Mouse (Mus musculus) hindbrain, embryonic 14.5 days (tissue): ENCODE data around the gene Nceh1. TPM values are rescaled to one million over a fixed set of nuclear protein-coding genes. Genes with fewer than 3 reads are reported as not detected.
A peak's percentile ranks its signal among the peaks of the same experiment; 100 is the strongest.

ENCODE experiments used
- ATAC-seq: fragments of 200-750 bp; cut with Nextera tagmentation; 2 replicates; pipeline ENCODE4 v1.8.0; 2017; ENCODE audit warnings: moderate number of reproducible peaks, mild to moderate bottlenecking, moderate TSS enrichment, moderate library complexity; ENCODE audit not compliant: low FRiP score
- DNase-seq: peaks from one replicate; pipeline ENCODE4 v3.0.0-alpha.2; 2015; ENCODE audit warnings: low spot score
- H3K27ac ChIP-seq: fragments of 300-500 bp; sonication (generic); 2 replicates; pipeline ENCODE4 v1.5.1; 2014; ENCODE audit warnings: mild to moderate bottlenecking, moderate library complexity
- H3K27me3 ChIP-seq: fragments of 300-500 bp; sonication (generic); 2 replicates; pipeline ENCODE4 v1.6.1; 2014; ENCODE audit warnings: mild to moderate bottlenecking, low read length, mixed read lengths; ENCODE audit not compliant: control insufficient read depth, insufficient read depth
- H3K36me3 ChIP-seq: fragments of 300-500 bp; sonication (generic); replicated peaks from 2 replicates; pipeline ENCODE4 v1.6.1; 2014; ENCODE audit not compliant: control insufficient read depth, insufficient read depth
- H3K4me1 ChIP-seq: fragments of 300-500 bp; sonication (generic); replicated peaks from 2 replicates; pipeline ENCODE4 v1.6.1; 2014; ENCODE audit warnings: antibody characterized with exemption, low read length, mixed read lengths; ENCODE audit not compliant: control insufficient read depth, insufficient read depth
- H3K4me2 ChIP-seq: fragments of 300-500 bp; sonication (generic); replicated peaks from 2 replicates; pipeline ENCODE4 v1.6.1; 2014; ENCODE audit warnings: mild to moderate bottlenecking, moderate library complexity
- H3K4me3 ChIP-seq: fragments of 300-500 bp; sonication (generic); replicated peaks from 2 replicates; pipeline ENCODE4 v1.5.1; 2014; ENCODE audit warnings: mild to moderate bottlenecking, low read length
- H3K9ac ChIP-seq: fragments of 300-500 bp; sonication (generic); 2 replicates; pipeline ENCODE4 v1.6.1; 2014
- H3K9me3 ChIP-seq: fragments of 300-500 bp; sonication (generic); 2 replicates; pipeline ENCODE4 v1.6.1; 2016; ENCODE audit warnings: low read length; ENCODE audit not compliant: control insufficient read depth
- WGBS: fragments of 180-500 bp; shearing (Covaris S2); extraction: QIAGEN DNeasy Blood & Tissue Kit; methylation state at CpG from one replicate; pipeline ENCODE4 v1.1.7; 2014; 5-methylcytosine and 5-hydroxymethylcytosine counted together
- polyA plus RNA-seq: library from polyadenylated mRNA; unstranded; fragments of >200 nt; fragmentation: Nextera tagmentation; extraction: Ambion mirVana; gene quantifications from 2 replicates; pipeline ENCODE4 v1.2.1, GENCODE M21; 2014

Nceh1 gene
- polyA plus RNA-seq, 1 experiment from 2014 or later = 11.5 TPM

DNA sequence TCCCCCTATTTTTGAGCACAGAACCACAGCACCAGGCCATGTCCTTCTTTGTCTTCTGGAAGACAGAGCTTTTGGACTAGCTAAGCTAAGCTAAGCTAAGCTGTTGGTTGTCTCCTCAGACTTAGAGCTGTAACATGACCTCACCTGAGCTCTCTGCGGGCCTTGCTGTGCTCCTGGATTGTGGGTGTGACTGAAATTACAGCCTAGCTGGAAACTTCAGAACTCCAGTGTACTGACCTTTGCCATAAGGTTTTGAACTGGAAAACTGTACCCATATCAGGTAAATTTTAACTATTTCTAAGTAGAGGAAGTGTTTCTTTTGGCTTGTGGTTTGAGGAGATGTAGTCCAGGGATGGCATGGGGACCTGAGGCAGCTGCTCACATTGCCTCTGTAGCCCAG lies 5.6 kb downstream of the Nceh1 start:
- H3K4me2 ChIP-seq = no peak overlapping the region
- H3K9ac ChIP-seq = no peak overlapping the region
- ATAC-seq (no peak), DNase-seq (no peak)
- H3K4me3 ChIP-seq = no peak overlapping the region
- H3K4me1 ChIP-seq = peaks cover 4% of the 10 kb centered on the region; the same call in 1 of the 2 replicates
- no peak overlapping the region for H3K27ac ChIP-seq
- H3K36me3 ChIP-seq = no peaks in the 10 kb centered on the region
- no peaks in the 10 kb centered on the region for H3K27me3 ChIP-seq
- 85% methylated on average over 1 of the region's 1 CpGs for WGBS
- no peaks in the 10 kb centered on the region for H3K9me3 ChIP-seq

DNA sequence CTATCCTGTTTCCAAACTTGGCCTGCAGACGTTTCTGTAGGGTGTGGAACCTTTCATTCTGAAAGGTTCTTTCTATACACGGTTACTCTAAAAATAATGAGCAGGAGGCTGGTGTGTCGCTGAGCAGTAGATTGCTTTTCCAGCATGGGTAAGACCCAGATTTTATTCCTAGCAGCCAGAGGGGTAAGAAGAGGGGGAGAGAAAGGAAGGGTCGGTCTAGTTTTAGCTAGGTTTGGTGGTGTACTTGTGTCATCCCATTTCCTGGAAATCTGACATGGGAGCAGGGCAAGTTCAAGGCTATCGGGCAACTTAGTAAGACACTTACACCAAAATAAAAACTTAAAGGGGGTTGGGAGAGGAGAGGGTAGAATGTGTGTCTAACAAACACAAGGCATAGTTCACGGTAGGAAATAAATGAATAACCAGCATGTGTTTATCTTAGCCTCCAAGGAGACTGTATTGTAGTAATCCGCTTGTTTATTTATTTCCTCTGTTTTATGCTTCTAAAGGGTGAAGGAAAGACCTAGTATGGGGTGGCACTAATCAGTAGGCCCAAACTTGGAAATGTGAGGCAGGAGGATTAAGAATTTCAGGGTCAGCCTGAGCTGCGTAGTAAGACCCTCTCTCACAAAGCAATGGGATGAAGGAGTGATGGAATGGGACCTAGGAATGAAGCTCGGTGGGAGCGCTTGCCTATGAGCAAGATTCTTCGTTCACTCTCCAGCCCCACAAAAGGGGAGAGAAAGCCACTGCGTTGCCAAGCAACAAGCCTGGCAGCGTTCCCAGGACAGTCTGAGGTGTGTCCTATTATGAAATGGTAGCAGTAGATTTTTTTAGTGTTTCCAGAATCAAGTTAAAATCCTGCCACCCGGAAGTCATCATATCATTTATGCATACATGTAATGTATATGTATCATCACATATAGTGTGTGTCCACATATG lies 6.8 kb downstream of the Nceh1 start:
- ATAC-seq (no peak), DNase-seq (peak; percentile 65)
- no peak overlapping the region for H3K4me2 ChIP-seq
- no peaks in the 10 kb centered on the region for H3K36me3 ChIP-seq
- H3K27ac ChIP-seq = no peak overlapping the region
- no peak overlapping the region for H3K9ac ChIP-seq
- WGBS = 58% methylated on average over 14 of the region's 14 CpGs
- H3K4me3 ChIP-seq = no peak overlapping the region
- no peaks in the 10 kb centered on the region for H3K27me3 ChIP-seq
- H3K9me3 ChIP-seq = no peaks in the 10 kb centered on the region
- H3K4me1 ChIP-seq = peaks cover 4% of the 10 kb centered on the region; the same call in 1 of the 2 replicates

DNA sequence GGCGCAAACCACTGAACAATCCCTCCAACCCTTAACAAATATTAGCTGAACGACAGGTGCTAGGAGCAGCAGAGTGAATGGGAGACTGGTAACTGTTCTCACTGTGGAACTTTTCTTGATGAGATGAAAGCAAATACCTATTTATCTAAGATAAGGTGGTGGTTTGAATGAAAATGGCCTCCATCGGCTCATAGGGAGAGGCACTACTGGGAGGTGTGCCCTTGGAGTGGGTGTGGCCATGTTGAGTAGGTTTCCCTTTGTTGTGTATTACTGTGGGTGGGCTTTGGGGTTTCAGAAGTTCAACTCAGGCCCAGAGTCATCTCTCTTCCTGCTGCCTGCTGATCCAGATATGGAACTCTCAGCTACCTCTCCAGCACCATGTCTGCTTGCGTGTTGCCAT lies 8.1 kb downstream of the Nceh1 start:
- H3K4me1 ChIP-seq = peaks cover 4% of the 10 kb centered on the region; the same call in 1 of the 2 replicates
- 98% methylated on average over 4 of the region's 4 CpGs for WGBS
- H3K4me3 ChIP-seq = no peak overlapping the region
- H3K9me3 ChIP-seq = no peaks in the 10 kb centered on the region
- no peak overlapping the region for H3K27ac ChIP-seq
- H3K9ac ChIP-seq = no peak overlapping the region
- no peaks in the 10 kb centered on the region for H3K36me3 ChIP-seq
- H3K27me3 ChIP-seq = no peaks in the 10 kb centered on the region
- DNase-seq = no peak
- no peak overlapping the region for H3K4me2 ChIP-seq
- ATAC-seq = no peak

DNA sequence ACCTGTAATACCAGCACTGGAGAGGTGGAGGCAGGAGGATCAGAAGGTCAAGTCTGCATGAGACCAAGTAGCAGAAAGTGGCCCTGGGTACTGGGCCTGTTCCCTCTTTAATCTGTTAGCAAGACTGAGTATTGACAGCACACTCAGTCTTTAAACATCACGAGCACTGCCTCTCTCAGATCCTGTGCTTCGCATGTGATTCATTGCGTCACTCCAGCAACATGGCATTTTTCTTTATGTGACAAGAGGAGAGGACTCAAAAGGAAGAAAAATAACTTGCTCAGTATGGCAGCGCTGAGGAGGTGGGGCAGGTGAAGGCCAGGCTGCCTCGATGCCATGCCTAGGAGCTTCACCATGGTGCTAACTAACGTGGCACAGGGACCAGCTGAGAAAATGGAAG lies 9.1 kb downstream of the Nceh1 start:
- no peak overlapping the region for H3K27ac ChIP-seq
- H3K9me3 ChIP-seq = no peaks in the 10 kb centered on the region
- no peak for ATAC-seq
- no peaks in the 10 kb centered on the region for H3K27me3 ChIP-seq
- DNase-seq = no peak
- peaks cover 4% of the 10 kb centered on the region; the same call in 1 of the 2 replicates for H3K4me1 ChIP-seq
- H3K36me3 ChIP-seq = no peaks in the 10 kb centered on the region
- H3K4me2 ChIP-seq = no peak overlapping the region
- no peak overlapping the region for H3K9ac ChIP-seq
- WGBS = 87% methylated on average over 6 of the region's 6 CpGs
- H3K4me3 ChIP-seq = no peak overlapping the region

DNA sequence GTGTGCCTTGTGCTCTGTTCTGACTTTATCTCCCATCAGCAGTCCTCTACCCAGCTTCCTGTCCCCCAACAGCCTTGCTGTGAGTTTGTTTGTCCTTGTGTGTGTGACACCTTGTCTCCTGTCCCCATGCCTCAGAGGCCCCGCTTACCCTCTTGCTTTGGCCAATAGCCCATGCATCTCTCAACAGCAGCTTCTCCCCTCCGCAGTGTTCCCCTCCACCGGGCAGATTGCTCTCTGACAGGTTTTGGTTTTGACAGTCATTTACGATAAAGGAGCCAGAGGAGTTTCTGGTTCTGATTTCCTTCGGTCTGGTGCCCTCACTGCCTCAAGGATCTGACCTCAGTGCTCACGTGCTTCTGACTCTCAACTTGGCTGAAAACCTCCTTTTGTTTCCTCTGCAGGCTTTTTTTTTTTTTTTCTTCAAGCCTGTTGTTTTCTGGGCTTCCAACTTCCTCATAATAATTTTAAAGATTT lies 11.1 kb downstream of the Nceh1 start:
- no peak overlapping the region for H3K9ac ChIP-seq
- no peaks in the 10 kb centered on the region for H3K27me3 ChIP-seq
- H3K4me2 ChIP-seq = no peak overlapping the region
- WGBS = 59% methylated on average over 6 of the region's 6 CpGs
- no peak overlapping the region for H3K4me3 ChIP-seq
- DNase-seq (no peak), ATAC-seq (no peak)
- no peaks in the 10 kb centered on the region for H3K36me3 ChIP-seq
- H3K27ac ChIP-seq = no peak overlapping the region
- peaks cover 4% of the 10 kb centered on the region; the same call in 1 of the 2 replicates for H3K4me1 ChIP-seq
- no peaks in the 10 kb centered on the region for H3K9me3 ChIP-seq

DNA sequence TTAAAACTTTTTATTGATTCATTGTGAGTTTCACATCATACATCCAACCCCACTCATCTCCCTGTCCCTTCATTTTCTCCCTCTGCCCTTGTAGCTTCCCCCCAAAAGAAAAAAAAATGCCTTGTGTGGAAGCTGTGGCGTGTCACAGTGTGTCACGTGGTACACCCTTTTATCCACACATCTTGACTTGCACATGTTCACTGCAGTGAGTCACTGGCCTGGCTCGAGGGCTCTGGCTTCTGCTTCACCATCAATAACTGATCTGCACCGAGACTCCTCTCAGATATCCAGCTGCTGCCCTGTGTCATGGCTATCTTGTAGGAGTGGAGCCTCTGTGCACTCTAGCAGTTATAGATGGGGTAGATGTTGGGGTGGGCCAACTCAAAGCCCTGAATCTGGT lies 12.4 kb downstream of the Nceh1 start:
- no peak overlapping the region for H3K27ac ChIP-seq
- no peaks in the 10 kb centered on the region for H3K27me3 ChIP-seq
- no peaks in the 10 kb centered on the region for H3K9me3 ChIP-seq
- no peak for ATAC-seq
- no peaks in the 10 kb centered on the region for H3K36me3 ChIP-seq
- DNase-seq = no peak
- no peak overlapping the region for H3K4me3 ChIP-seq
- H3K4me2 ChIP-seq = no peak overlapping the region
- no peak overlapping the region for H3K9ac ChIP-seq
- no peaks in the 10 kb centered on the region for H3K4me1 ChIP-seq
- 89% methylated on average over 4 of the region's 4 CpGs for WGBS

DNA sequence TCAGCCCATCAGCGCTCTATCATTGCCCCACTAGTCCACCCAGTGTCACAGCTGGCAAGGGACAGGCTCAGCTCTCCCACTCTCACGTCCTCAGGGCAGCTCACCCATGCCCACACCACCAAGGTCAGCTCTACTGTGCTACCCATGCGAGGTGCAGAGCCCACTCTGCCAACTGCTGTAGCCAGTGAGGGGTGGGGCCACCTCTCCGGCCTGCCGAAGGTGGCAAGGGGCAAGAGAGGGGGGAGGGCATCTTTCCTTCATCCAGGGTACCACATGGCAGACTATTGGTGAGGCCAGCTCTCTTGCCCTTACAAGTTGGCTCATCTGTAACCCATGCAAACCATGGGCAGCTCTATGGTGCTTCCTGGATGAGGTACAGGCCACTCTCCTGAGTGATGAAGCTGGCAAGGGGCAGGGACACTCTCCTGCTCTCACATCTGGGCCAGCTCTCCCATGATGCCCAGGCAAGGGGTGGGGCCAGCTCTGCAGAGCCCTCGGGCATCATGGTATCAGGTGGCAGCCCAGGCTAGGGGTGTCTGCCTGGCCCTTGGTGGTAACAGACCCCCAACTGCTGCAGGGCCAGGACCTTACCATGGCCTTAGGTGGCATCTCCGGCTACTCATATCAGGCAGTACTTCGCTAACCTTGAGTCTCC lies 12.9 kb downstream of the Nceh1 start:
- Histone ChIP-seq H3K4me2 (no peak overlapping the region), H3K36me3 (no peaks in the 10 kb centered on the region), H3K9ac (no peak overlapping the region), H3K4me1 (no peaks in the 10 kb centered on the region), H3K27me3 (no peaks in the 10 kb centered on the region), H3K4me3 (no peak overlapping the region), H3K9me3 (no peaks in the 10 kb centered on the region), H3K27ac (no peak overlapping the region)
- 94% methylated on average over 8 of the region's 8 CpGs for WGBS
- DNase-seq (no peak), ATAC-seq (0 out of 2 replicates have a peak, but pooled peaks have one; percentile 46)

DNA sequence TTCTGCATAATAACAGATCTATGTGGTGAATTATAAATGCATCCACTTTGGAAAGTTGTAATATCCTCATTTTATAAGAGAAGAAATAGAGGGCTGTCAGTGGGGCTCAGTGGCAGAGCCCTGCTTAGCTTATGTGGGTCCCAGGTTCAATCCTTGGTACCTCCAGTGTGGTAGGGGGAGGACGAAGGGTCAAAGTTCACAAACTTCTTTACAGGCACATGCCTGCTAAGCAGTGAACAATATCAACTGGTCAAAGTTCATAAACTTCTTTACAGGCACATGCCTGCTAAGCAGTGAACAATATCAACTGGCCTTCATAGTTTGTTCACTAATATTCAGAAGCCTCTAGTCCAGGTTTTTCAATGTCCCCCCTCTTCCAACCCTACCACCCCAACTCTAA lies 13.8 kb downstream of the Nceh1 start:
- no peaks in the 10 kb centered on the region for H3K36me3 ChIP-seq
- no peak overlapping the region for H3K4me2 ChIP-seq
- DNase-seq (no peak), ATAC-seq (no peak)
- H3K27me3 ChIP-seq = no peaks in the 10 kb centered on the region
- H3K4me3 ChIP-seq = no peak overlapping the region
- H3K27ac ChIP-seq = no peak overlapping the region
- H3K4me1 ChIP-seq = no peaks in the 10 kb centered on the region
- 78% methylated on average over 1 of the region's 1 CpGs for WGBS
- no peaks in the 10 kb centered on the region for H3K9me3 ChIP-seq
- H3K9ac ChIP-seq = no peak overlapping the region

DNA sequence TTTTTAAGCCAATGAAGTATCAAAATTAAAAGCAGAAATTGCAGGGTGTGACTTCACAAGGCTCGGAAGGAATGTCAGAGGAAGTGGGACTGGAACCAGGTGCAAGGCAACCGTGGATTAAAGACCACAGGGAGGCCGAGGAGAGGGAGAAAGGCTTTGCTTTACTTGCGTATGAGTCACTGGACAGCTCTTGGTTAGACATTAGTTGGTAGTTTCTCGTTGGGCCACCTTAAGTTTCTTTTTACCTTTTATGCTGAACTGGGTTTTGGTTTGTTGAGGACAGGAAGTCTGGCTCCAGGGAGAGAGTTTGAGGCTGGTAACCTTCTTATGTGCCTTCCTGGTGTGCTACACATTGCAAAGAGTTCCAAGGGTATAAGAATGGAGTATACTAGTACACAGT lies 15.1 kb downstream of the Nceh1 start:
- no peaks in the 10 kb centered on the region for H3K36me3 ChIP-seq
- H3K9ac ChIP-seq = no peak overlapping the region
- no peak overlapping the region for H3K4me3 ChIP-seq
- no peak overlapping the region for H3K27ac ChIP-seq
- H3K9me3 ChIP-seq = no peaks in the 10 kb centered on the region
- H3K4me2 ChIP-seq = no peak overlapping the region
- no peaks in the 10 kb centered on the region for H3K4me1 ChIP-seq
- no peak for DNase-seq
- no peak for ATAC-seq
- no peaks in the 10 kb centered on the region for H3K27me3 ChIP-seq
- 89% methylated on average over 5 of the region's 5 CpGs for WGBS
